Comparison of ENCODE assay signal across 15 mouse cellular contexts in genomic region chr1:89706862-89707261, GRCm38 (mm10).
"Had no signal": no experiment of that assay in that cellular context is flagged by ENCODE, and none has a peak within 500 bp of the region (broad histone marks: within the 10 kb centered on the region; RNA-seq: fewer than 3 reads in every experiment).

No protein-coding gene starts in this region.

- H3K27me3 ChIP-seq: neural tube, embryonic 15.5 days; stomach, embryonic 15.5 days had no signal

- H3K9me3 ChIP-seq: neural tube, embryonic 13.5 days; neural tube, embryonic 15.5 days; stomach, embryonic 15.5 days had no signal

- H3K4me3 ChIP-seq: neural tube, embryonic 13.5 days; neural tube, embryonic 15.5 days; stomach, embryonic 15.5 days had no signal

- H3K9ac ChIP-seq: neural tube, embryonic 13.5 days; neural tube, embryonic 15.5 days; stomach, embryonic 15.5 days had no signal

- H3K4me1 ChIP-seq: stomach, embryonic 15.5 days had no signal

- H3K4me2 ChIP-seq: neural tube, embryonic 13.5 days; neural tube, embryonic 15.5 days; stomach, embryonic 15.5 days had no signal

- DNase-seq: right cerebral cortex, adult 18-20 months; right cerebral cortex, postnatal 14 days; right cerebral cortex, postnatal 25 days; right cerebral cortex, postnatal 4 days; spleen, adult 18-20 months; thymus, adult 18-20 months; thymus, adult 2 months; thymus, postnatal 14 days; thymus, postnatal 25 days; thymus, postnatal 36 days; thymus, postnatal 4 days had no signal

- H3K36me3 ChIP-seq: stomach, embryonic 15.5 days had no signal

- H3K27ac ChIP-seq: neural tube, embryonic 15.5 days; stomach, embryonic 15.5 days; stomach, postnatal 0 days had no signal
